22 mouse cellular contexts compared by ENCODE assay signal in the genomic region with DNA sequence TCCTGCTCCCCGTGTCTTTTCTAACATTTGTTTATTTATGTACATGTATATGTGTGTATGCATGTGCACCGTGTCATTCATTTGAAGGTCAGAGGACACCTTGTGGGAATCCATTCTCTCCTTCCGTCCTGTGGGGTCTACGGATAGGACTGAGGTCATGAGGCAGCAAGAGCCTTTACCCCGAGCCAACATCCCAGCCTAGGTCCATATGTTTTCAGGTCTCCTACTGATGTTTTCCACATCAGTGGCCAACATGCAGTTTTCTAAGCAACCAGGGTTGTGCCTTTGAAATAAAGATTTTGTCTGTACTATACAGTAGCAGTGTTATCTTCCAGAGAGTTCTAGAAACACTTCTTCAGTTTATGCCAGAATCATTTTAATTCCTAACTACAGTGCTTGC.
DNase-seq lines count a peak whose midpoint lies in the region; ATAC-seq and TF ChIP-seq lines count a peak whose summit lies in the region.
"Had no signal": no experiment of that assay in that cellular context is flagged by ENCODE, and none has a peak within 500 bp of the region (broad histone marks: within the 10 kb centered on the region; RNA-seq: fewer than 3 reads in every experiment).

No protein-coding gene starts in this region.

- no peak overlapping the region for H3K4me3 ChIP-seq in cerebellum, adult 2 months (replicated peaks; ENCODE audit: insufficient read depth, low read depth, low read length)

- peak overlapping the region; percentile 93 for H3K27ac ChIP-seq in cerebellum, adult 2 months (ENCODE audit: insufficient read depth, low read length)

- no peak for TF ChIP-seq POLR2A in cerebellum, adult 2 months (IDR thresholded peaks at IDR 0.05; ENCODE audit: borderline replicate concordance, insufficient read depth, low read length)

- ATAC-seq in cerebellum, adult (ENCODE audit: insufficient number of reproducible peaks, low FRiP score, low TSS enrichment): no peak
- no peak for ATAC-seq in activated CD4-positive, CD25-positive, alpha-beta regulatory T cell, adult 4 months
- ATAC-seq: CD4-positive, CD25-positive, alpha-beta regulatory T cell, adult 4 months; Patski had no signal

- no peak for TF ChIP-seq CTCF in cerebellum, adult 2 months (IDR thresholded peaks at IDR 0.05; ENCODE audit: borderline replicate concordance, insufficient read depth, low read depth, low read length)

- H3K27me3 ChIP-seq in cerebellum, adult 2 months (ENCODE audit: control insufficient read depth, insufficient read depth, low read length): no peaks in the 10 kb centered on the region
- H3K27me3 ChIP-seq: CH12.LX, Patski had no signal

- peaks cover 50% of the 10 kb centered on the region for H3K4me1 ChIP-seq in cerebellum, adult 2 months (ENCODE audit: control insufficient read depth, insufficient read depth, low read length)

- WGBS in cerebellum, adult 2 months: 22% methylated on average over 5 of the region's 5 CpGs

- DNase-seq in cerebellum, adult 2 months: peak in 1 of 2 experiments; percentile 55
- no peak for DNase-seq in cerebellum, postnatal 25 days
- peak; percentile 50 for DNase-seq in cerebellum, adult 9-10 months
- DNase-seq in brain, adult 2 months (ENCODE audit: low read depth, low spot score): peak; percentile 61
- DNase-seq: adrenal gland, adult 2 months; adrenal gland, adult 8-10 months; adrenal gland, postnatal 10 days; adrenal gland, postnatal 14 days; adrenal gland, postnatal 25 days; adrenal gland, postnatal 36 days; B cell, adult 2 months; cerebellum, adult 11 months; cerebellum, adult 11-12 months; cerebellum, adult 18-20 months; cerebellum, adult 8-10 months; cerebellum, adult 9-11 months; cerebellum, postnatal 10 days had no signal

Comparison
In these comparisons a context has a peak if more than half of its experiments do, and no peak if none do; other contexts are left out.
1. DNase-seq: peak in cerebellum, adult 9-10 months (single experiment) and brain, adult 2 months (single experiment); none in cerebellum, postnatal 25 days (0 of 2).